Mouse (Mus musculus) stomach, embryonic 14.5 days (tissue): Measurements from ENCODE around the gene Chd2. TPM values are rescaled to one million over a fixed set of nuclear protein-coding genes. Genes with fewer than 3 reads are reported as not detected.

ENCODE experiments used
- ATAC-seq: fragments of 200-750 bp; cut with Nextera tagmentation; 2 replicates; pipeline ENCODE4 v1.8.0; 2017; ENCODE audit warnings: low read depth, moderate TSS enrichment; ENCODE audit not compliant: insufficient number of reproducible peaks, insufficient read depth, low FRiP score
- H3K27ac ChIP-seq: fragments of 300-500 bp; sonication (generic); 2 replicates; pipeline ENCODE4 v1.5.1; 2014; ENCODE audit warnings: mild to moderate bottlenecking, low read length, moderate library complexity, mixed read lengths
- H3K27me3 ChIP-seq: fragments of 300-500 bp; sonication (generic); 2 replicates; pipeline ENCODE4 v1.6.1; 2014; ENCODE audit warnings: low read length, control low read depth, mixed read lengths; ENCODE audit not compliant: control insufficient read depth, insufficient read depth
- H3K36me3 ChIP-seq: fragments of 300-500 bp; sonication (generic); 2 replicates; pipeline ENCODE4 v1.6.1; 2014; ENCODE audit warnings: mild to moderate bottlenecking, control low read depth, low read length, moderate library complexity, mixed read lengths; ENCODE audit not compliant: control insufficient read depth, insufficient read depth
- H3K4me1 ChIP-seq: fragments of 300-500 bp; sonication (generic); 2 replicates; pipeline ENCODE4 v1.6.1; 2014; ENCODE audit warnings: low read length, control low read depth, mixed read lengths; ENCODE audit not compliant: control insufficient read depth, insufficient read depth
- H3K4me2 ChIP-seq: fragments of 300-500 bp; sonication (generic); replicated peaks from 2 replicates; pipeline ENCODE4 v1.6.1; 2014; ENCODE audit warnings: low read depth, low read length, control low read depth
- H3K4me3 ChIP-seq: fragments of 300-500 bp; sonication (generic); 2 replicates; pipeline ENCODE4 v1.5.1; 2014; ENCODE audit warnings: low read depth, low read length, control low read depth
- H3K9ac ChIP-seq: fragments of 300-500 bp; sonication (generic); replicated peaks from 2 replicates; pipeline ENCODE4 v1.6.1; 2014; ENCODE audit warnings: low read depth, mild to moderate bottlenecking, control low read depth, low read length, moderate library complexity, mixed read lengths
- H3K9me3 ChIP-seq: fragments of 300-500 bp; sonication (generic); 2 replicates; pipeline ENCODE4 v1.6.1; 2016; ENCODE audit warnings: low read depth, low read length, control low read depth; ENCODE audit not compliant: control insufficient read depth
- WGBS: fragments of 180-500 bp; shearing (Covaris S2); extraction: QIAGEN DNeasy Blood & Tissue Kit; methylation state at CpG from one replicate; pipeline ENCODE4 v1.1.7; 2014; 5-methylcytosine and 5-hydroxymethylcytosine counted together
- polyA plus RNA-seq: library from polyadenylated mRNA; unstranded; fragments of >200 nt; fragmentation: Nextera tagmentation; extraction: Ambion mirVana; gene quantifications from 2 replicates; pipeline ENCODE4 v1.2.1, GENCODE M21; 2014

The Chd2 gene
- polyA plus RNA-seq, 1 experiment from 2014 or later = 71.0 TPM

- peak; percentile 19; the same call in 1 of the 2 replicates for ATAC-seq
- no peak overlapping the region for H3K4me3 ChIP-seq
- peak overlapping the region; percentile 93 for H3K27ac ChIP-seq
- no peaks in the 10 kb centered on the region for H3K36me3 ChIP-seq
- H3K9me3 ChIP-seq = no peaks in the 10 kb centered on the region
- no peak overlapping the region; the same call in 1 of the 2 replicates for H3K9ac ChIP-seq
- no peaks in the 10 kb centered on the region for H3K27me3 ChIP-seq
- H3K4me1 ChIP-seq = peaks cover 32% of the 10 kb centered on the region
- peak overlapping the region; percentile 33 for H3K4me2 ChIP-seq
- 16% methylated on average over 13 of the region's 13 CpGs for WGBS
Measured at GRCm38 (mm10) chr7:73584009-73584995, 42.7 kb upstream of the Chd2 start.

- no peak for ATAC-seq
- no peak overlapping the region for H3K4me3 ChIP-seq
- H3K36me3 ChIP-seq = no peaks in the 10 kb centered on the region
- peak overlapping the region; percentile 93; the same call in 1 of the 2 replicates for H3K27ac ChIP-seq
- no peak overlapping the region for H3K9ac ChIP-seq
- 70% methylated on average over 7 of the region's 7 CpGs for WGBS
- H3K9me3 ChIP-seq = no peaks in the 10 kb centered on the region
- no peaks in the 10 kb centered on the region for H3K27me3 ChIP-seq
- H3K4me2 ChIP-seq = no peak overlapping the region
- H3K4me1 ChIP-seq = peaks cover 37% of the 10 kb centered on the region
Measured at GRCm38 (mm10) chr7:73583400-73583799, 41.8 kb upstream of the Chd2 start.

GRCm38 (mm10) chr7:73581836-73582375 lies 40.3 kb upstream of the Chd2 start:
- H3K27ac ChIP-seq = no peak overlapping the region
- peaks cover 35% of the 10 kb centered on the region for H3K4me1 ChIP-seq
- no peak for ATAC-seq
- H3K27me3 ChIP-seq = no peaks in the 10 kb centered on the region
- H3K9me3 ChIP-seq = no peaks in the 10 kb centered on the region
- no peak overlapping the region for H3K4me3 ChIP-seq
- no peak overlapping the region for H3K9ac ChIP-seq
- H3K4me2 ChIP-seq = no peak overlapping the region
- H3K36me3 ChIP-seq = no peaks in the 10 kb centered on the region
- WGBS = 54% methylated on average over 6 of the region's 6 CpGs

- H3K36me3 ChIP-seq = no peaks in the 10 kb centered on the region
- ATAC-seq = peak; percentile 69
- no peak overlapping the region for H3K4me3 ChIP-seq
- H3K9me3 ChIP-seq = no peaks in the 10 kb centered on the region
- 25% methylated on average over 8 of the region's 8 CpGs for WGBS
- peaks cover 24% of the 10 kb centered on the region for H3K4me1 ChIP-seq
- no peak overlapping the region for H3K4me2 ChIP-seq
- no peak overlapping the region for H3K9ac ChIP-seq
- H3K27me3 ChIP-seq = no peaks in the 10 kb centered on the region
- peak overlapping the region; percentile 48; the same call in 1 of the 2 replicates for H3K27ac ChIP-seq
Measured at GRCm38 (mm10) chr7:73579072-73579731, 37.6 kb upstream of the Chd2 start.

GRCm38 (mm10) chr7:73577888-73578421 lies 36.3 kb upstream of the Chd2 start:
- 70% methylated on average over 6 of the region's 6 CpGs for WGBS
- ATAC-seq = no peak

GRCm38 (mm10) chr7:73576101-73576936 lies 34.7 kb upstream of the Chd2 start:
- no peak overlapping the region for H3K27ac ChIP-seq
- no peaks in the 10 kb centered on the region for H3K9me3 ChIP-seq
- peak overlapping the region; percentile 11; the same call in 1 of the 2 replicates for H3K4me2 ChIP-seq
- no peaks in the 10 kb centered on the region for H3K27me3 ChIP-seq
- WGBS = 29% methylated on average over 16 of the region's 16 CpGs
- no peak overlapping the region for H3K4me3 ChIP-seq
- H3K9ac ChIP-seq = no peak overlapping the region
- H3K4me1 ChIP-seq = peaks cover 15% of the 10 kb centered on the region; the same call in 1 of the 2 replicates
- no peaks in the 10 kb centered on the region for H3K36me3 ChIP-seq
- peak; percentile 9; the same call in 1 of the 2 replicates for ATAC-seq

More at GRCm38 (mm10) chr7:73577888-73578421, 36.3 kb upstream of the Chd2 start:
- no peaks in the 10 kb centered on the region for H3K27me3 ChIP-seq
- H3K4me2 ChIP-seq = no peak overlapping the region
- H3K9ac ChIP-seq = no peak overlapping the region
- no peaks in the 10 kb centered on the region for H3K36me3 ChIP-seq
- H3K9me3 ChIP-seq = no peaks in the 10 kb centered on the region
- no peak overlapping the region for H3K27ac ChIP-seq
- H3K4me3 ChIP-seq = no peak overlapping the region
- peaks cover 15% of the 10 kb centered on the region; the same call in 1 of the 2 replicates for H3K4me1 ChIP-seq

GRCm38 (mm10) chr7:73575257-73575656 lies 33.6 kb upstream of the Chd2 start:
- H3K9me3 ChIP-seq = no peaks in the 10 kb centered on the region
- no peak overlapping the region for H3K9ac ChIP-seq
- WGBS = 56% methylated on average over 8 of the region's 8 CpGs
- no peak for ATAC-seq
- H3K27me3 ChIP-seq = no peaks in the 10 kb centered on the region
- H3K4me2 ChIP-seq = no peak overlapping the region
- H3K27ac ChIP-seq = no peak overlapping the region
- H3K4me1 ChIP-seq = peaks cover 15% of the 10 kb centered on the region; the same call in 1 of the 2 replicates
- no peak overlapping the region for H3K4me3 ChIP-seq
- H3K36me3 ChIP-seq = no peaks in the 10 kb centered on the region
